In the genomic region with DNA sequence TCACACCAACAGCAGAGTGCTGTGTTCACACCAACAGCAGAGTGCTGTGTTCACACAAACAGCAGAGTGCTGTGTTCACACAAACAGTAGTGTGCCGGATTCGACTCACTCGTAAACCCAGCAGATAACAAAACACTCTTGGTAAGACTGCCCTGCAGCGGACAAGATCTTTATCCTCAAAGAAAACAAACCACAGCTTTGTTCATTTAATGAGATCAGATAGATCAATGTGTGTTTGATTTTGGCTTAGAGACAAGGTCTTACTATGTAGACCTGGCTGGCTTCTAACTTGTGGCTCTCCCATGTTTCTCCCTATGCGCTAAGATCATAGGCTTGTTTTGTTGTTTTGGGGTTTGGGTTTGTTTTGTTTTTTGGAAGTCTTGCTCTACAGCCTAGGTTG, we compare ENCODE assay signal across 29 mouse cellular contexts. TPM values are rescaled to one million over a fixed set of nuclear protein-coding genes. Genes with fewer than 3 reads are reported as not detected.
DNase-seq lines count a peak whose midpoint lies in the region; ATAC-seq and TF ChIP-seq lines count a peak whose summit lies in the region.
"Had no signal": no experiment of that assay in that cellular context is flagged by ENCODE, and none has a peak within 500 bp of the region (broad histone marks: within the 10 kb centered on the region; RNA-seq: fewer than 3 reads in every experiment).

No protein-coding gene starts in this region.

- H3K4me1 ChIP-seq in liver, adult 2 months (ENCODE audit: control insufficient read depth, insufficient read depth, low read length) = no peaks in the 10 kb centered on the region
- H3K4me1 ChIP-seq in liver, embryonic 11.5 days (replicated peaks; ENCODE audit: control insufficient read depth, insufficient read depth, low read length) = no peaks in the 10 kb centered on the region
- H3K4me1 ChIP-seq: embryonic facial prominence, embryonic 12.5 days; embryonic facial prominence, embryonic 15.5 days; forebrain, embryonic 12.5 days; heart, embryonic 10.5 days; heart, embryonic 13.5 days; intestine, embryonic 15.5 days had no signal

- H3K27me3 ChIP-seq in liver, adult 2 months (ENCODE audit: control insufficient read depth, insufficient read depth, low read length) = no peaks in the 10 kb centered on the region
- H3K27me3 ChIP-seq in liver, embryonic 11.5 days (replicated peaks; ENCODE audit: control insufficient read depth, insufficient read depth, low read length) = no peaks in the 10 kb centered on the region
- H3K27me3 ChIP-seq: embryonic facial prominence, embryonic 12.5 days; embryonic facial prominence, embryonic 15.5 days; forebrain, embryonic 12.5 days; heart, embryonic 13.5 days; intestine, embryonic 15.5 days; Patski had no signal

- TF ChIP-seq CTCF in liver, adult 2 months (IDR thresholded peaks at IDR 0.05; ENCODE audit: low read depth, low read length) = no peak

- H3K79me2 ChIP-seq in liver, adult 2 months (ENCODE audit: control insufficient read depth, insufficient read depth, low read length) = no peaks in the 10 kb centered on the region

- no peaks in the 10 kb centered on the region for H3K9me3 ChIP-seq in liver, embryonic 11.5 days (ENCODE audit: control insufficient read depth, low read length)
- H3K9me3 ChIP-seq: embryonic facial prominence, embryonic 12.5 days; embryonic facial prominence, embryonic 15.5 days; forebrain, embryonic 12.5 days; G1E; heart, embryonic 10.5 days; heart, embryonic 13.5 days; intestine, embryonic 15.5 days had no signal

- TF ChIP-seq POLR2A in liver, adult 2 months (IDR thresholded peaks at IDR 0.05; ENCODE audit: extremely low read depth, insufficient read depth, low read length) = no peak

- H3K4me2 ChIP-seq in liver, embryonic 11.5 days = no peak overlapping the region
- H3K4me2 ChIP-seq: embryonic facial prominence, embryonic 12.5 days; embryonic facial prominence, embryonic 15.5 days; forebrain, embryonic 12.5 days; heart, embryonic 13.5 days; hindbrain, embryonic 14.5 days; intestine, embryonic 15.5 days had no signal

- H3K4me3 ChIP-seq in liver, adult 2 months (ENCODE audit: insufficient read depth, low read depth, low read length) = no peak overlapping the region
- no peak overlapping the region for H3K4me3 ChIP-seq in liver, embryonic 11.5 days (ENCODE audit: low read depth, low read length)
- H3K4me3 ChIP-seq: embryonic facial prominence, embryonic 12.5 days; embryonic facial prominence, embryonic 15.5 days; forebrain, embryonic 12.5 days; gastrocnemius, adult 2 months; heart, embryonic 10.5 days; heart, embryonic 13.5 days; intestine, embryonic 15.5 days had no signal

- H3K36me3 ChIP-seq in liver, adult 2 months (ENCODE audit: control insufficient read depth, insufficient read depth, low read length) = peaks cover 81% of the 10 kb centered on the region
- H3K36me3 ChIP-seq in liver, embryonic 11.5 days (ENCODE audit: control insufficient read depth, insufficient read depth, low read length) = peaks cover 26% of the 10 kb centered on the region; the same call in 1 of the 2 replicates

- peak; percentile 53 for DNase-seq in liver, adult 2 months (ENCODE audit: extremely low read depth, low read depth, low spot score)
- DNase-seq in liver, embryonic 11.5 days (ENCODE audit: low spot score) = no peak
- no peak for DNase-seq in neural tube, embryonic 10.5 days (ENCODE audit: extremely low spot score, low spot score)
- DNase-seq in thymus, adult 18-20 months = no peak
- DNase-seq: adrenal gland, adult 2 months; adrenal gland, postnatal 14 days; cerebellum, adult 11 months; cerebellum, adult 2 months; cerebellum, adult 9-11 months; cerebellum, postnatal 25 days; gastrocnemius, adult 2 months; gastrocnemius, postnatal 14 days; heart, adult 18-20 months; heart, postnatal 14 days; heart, postnatal 4 days; kidney, adult 11 months had no signal

- H3K9ac ChIP-seq in liver, adult 2 months (ENCODE audit: low read depth, low read length) = no peak overlapping the region
- no peak overlapping the region for H3K9ac ChIP-seq in liver, embryonic 11.5 days (ENCODE audit: low read depth, low read length)
- H3K9ac ChIP-seq: embryonic facial prominence, embryonic 12.5 days; embryonic facial prominence, embryonic 15.5 days; forebrain, embryonic 12.5 days; heart, embryonic 13.5 days; hindbrain, embryonic 14.5 days; intestine, embryonic 15.5 days had no signal

- ATAC-seq in liver, embryonic 11.5 days (replicated peaks; ENCODE audit: low FRiP score) = no peak
- ATAC-seq in activated CD4-positive, CD25-positive, alpha-beta regulatory T cell, adult 4 months = peak; percentile 21
- ATAC-seq in inflammation-experienced regulatory T-cells, adult 6 months = peak; percentile 31
- ATAC-seq: forebrain, embryonic 16.5 days; hindbrain, postnatal 0 days; intestine, embryonic 15.5 days; Patski had no signal

- no peak overlapping the region; the same call in 1 of the 2 replicates for H3K27ac ChIP-seq in liver, adult 2 months (replicated peaks; ENCODE audit: insufficient read depth, low read depth, low read length)
- H3K27ac ChIP-seq in liver, embryonic 11.5 days (ENCODE audit: low read depth, low read length) = no peak overlapping the region
- H3K27ac ChIP-seq: embryonic facial prominence, embryonic 12.5 days; embryonic facial prominence, embryonic 15.5 days; forebrain, embryonic 12.5 days; gastrocnemius, adult 2 months; heart, embryonic 10.5 days; heart, embryonic 13.5 days; hindbrain, embryonic 14.5 days; hindbrain, postnatal 0 days; intestine, embryonic 15.5 days had no signal

- 22% methylated on average over 5 of the region's 5 CpGs for WGBS in liver, adult 2 months
- 77% methylated on average over 5 of the region's 5 CpGs for whole genome bisulfite sequencing in liver, embryonic 11.5 days

RNA-seq across cellular contexts. Expression of a gene that starts 37.9 kb away (rescaled TPM):
- total RNA-seq in liver, adult 2 months (2014; rRNA removed) = 318 and 329 TPM in 2 replicates
- 85.5 and 87.9 TPM in 2 replicates for polyA plus RNA-seq in liver, adult 2 months (2012; rRNA removed)
- 46.3 and 51.9 TPM in 2 replicates for polyA plus RNA-seq in liver, embryonic 11.5 days (2014; fragmentation: Nextera tagmentation; extraction: Ambion mirVana)
- polyA plus RNA-seq in activated CD4-positive, CD25-positive, alpha-beta regulatory T cell, adult 4 months (2017; shearing (Covaris generic)) = 10 to 100 TPM; 14.1 to 17.9 TPM
- 10 to 100 TPM; 13.2 to 20.6 (median 19.4) TPM for polyA plus RNA-seq in inflammation-experienced regulatory T-cells, adult 6 months (2017; shearing (Covaris generic))

RNA-seq across cellular contexts. Expression of a gene that starts 41.8 kb away (rescaled TPM):
- 166 and 191 TPM in 2 replicates for total RNA-seq in liver, adult 2 months (2014; rRNA removed)
- 116 and 154 TPM in 2 replicates for polyA plus RNA-seq in liver, adult 2 months (2012; rRNA removed)
- polyA plus RNA-seq in liver, embryonic 11.5 days (2014; fragmentation: Nextera tagmentation; extraction: Ambion mirVana) = 215 and 216 TPM in 2 replicates
- 100 to 1,000 TPM; 109 to 116 TPM for polyA plus RNA-seq in activated CD4-positive, CD25-positive, alpha-beta regulatory T cell, adult 4 months (2017; shearing (Covaris generic))
- 100 to 1,000 TPM in 1 of 3 experiments, 10 to 100 TPM in 2; 89.3 to 100 (median 91.5) TPM for polyA plus RNA-seq in inflammation-experienced regulatory T-cells, adult 6 months (2017; shearing (Covaris generic))
